ENCODE assay signal across 9 mouse cellular contexts in the genomic region with DNA sequence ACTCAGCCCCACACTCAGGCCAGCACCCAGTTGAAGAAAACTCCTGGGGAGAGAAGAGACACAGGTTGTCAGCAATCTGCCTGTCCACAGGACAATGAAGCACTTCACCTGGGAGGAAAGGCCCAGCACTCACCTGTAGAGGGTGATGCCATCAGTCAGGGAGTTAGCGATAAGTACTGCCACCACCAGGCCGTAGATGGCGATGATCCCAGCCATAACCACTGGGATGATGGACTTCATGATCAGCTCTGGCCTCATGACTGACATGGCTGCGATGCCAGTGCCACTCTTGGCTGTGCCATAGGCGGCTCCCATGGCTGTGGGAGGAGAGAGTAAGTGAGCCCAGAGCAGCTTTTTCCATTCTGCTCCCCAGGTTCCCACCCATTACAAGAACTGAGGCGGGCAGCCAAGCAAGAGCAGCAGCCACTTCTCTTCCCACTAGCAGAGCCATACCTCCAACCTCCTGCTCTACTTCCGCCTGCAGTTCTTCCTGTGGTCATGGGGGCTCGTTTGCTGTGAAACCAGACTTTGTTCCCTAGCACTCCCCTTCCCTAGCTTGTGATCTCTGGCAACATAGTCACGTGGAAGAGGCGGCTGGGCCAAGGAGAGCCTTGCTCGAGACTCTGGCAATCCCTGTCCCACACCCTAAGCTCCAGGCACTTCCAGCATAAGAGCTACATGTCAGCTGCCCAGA. TPM values are rescaled to one million over a fixed set of nuclear protein-coding genes. Genes with fewer than 3 reads are reported as not detected.
A peak's percentile ranks its signal among the peaks of the same experiment; 100 is the strongest.
DNase-seq lines count a peak whose midpoint lies in the region; ATAC-seq lines count a peak whose summit lies in the region.
"Had no signal": no experiment of that assay in that cellular context is flagged by ENCODE, and none has a peak within 500 bp of the region (broad histone marks: within the 10 kb centered on the region; RNA-seq: fewer than 3 reads in every experiment).

No protein-coding gene starts in this region.

- H3K27me3 ChIP-seq in kidney, embryonic 14.5 days (ENCODE audit: control insufficient read depth, insufficient read depth, low read length): no peaks in the 10 kb centered on the region
- H3K27me3 ChIP-seq in intestine, embryonic 16.5 days (replicated peaks; ENCODE audit: control insufficient read depth, insufficient read depth, low read length): no peaks in the 10 kb centered on the region

- H3K4me3 ChIP-seq in kidney, embryonic 14.5 days (ENCODE audit: low read length): no peak overlapping the region
- no peak overlapping the region for H3K4me3 ChIP-seq in intestine, embryonic 16.5 days (ENCODE audit: low read length)

- peaks cover 15% of the 10 kb centered on the region for H3K4me1 ChIP-seq in kidney, embryonic 14.5 days (ENCODE audit: control insufficient read depth, insufficient read depth, low read length)
- peaks cover 19% of the 10 kb centered on the region for H3K4me1 ChIP-seq in intestine, embryonic 16.5 days (ENCODE audit: control insufficient read depth, insufficient read depth, low read length)

- H3K9me3 ChIP-seq in kidney, embryonic 14.5 days (ENCODE audit: control insufficient read depth, low read length): no peaks in the 10 kb centered on the region
- no peaks in the 10 kb centered on the region for H3K9me3 ChIP-seq in intestine, embryonic 16.5 days (ENCODE audit: control insufficient read depth, low read length)

- no peak for ATAC-seq in kidney, embryonic 14.5 days (ENCODE audit: low FRiP score, low TSS enrichment)
- 0 out of 2 replicates have a peak, but pooled peaks have one; percentile 2 for ATAC-seq in intestine, embryonic 16.5 days

- H3K36me3 ChIP-seq in kidney, embryonic 14.5 days (ENCODE audit: control insufficient read depth, insufficient read depth, low read length): peaks cover 25% of the 10 kb centered on the region
- 0 out of 2 replicates have a peak, but pooled peaks cover 6% of the 10 kb centered on the region for H3K36me3 ChIP-seq in intestine, embryonic 16.5 days (ENCODE audit: control insufficient read depth, insufficient read depth, low read length)

- no peak overlapping the region for H3K9ac ChIP-seq in kidney, embryonic 14.5 days (ENCODE audit: low read depth, low read length)
- peak overlapping the region; percentile 19; the same call in 1 of the 2 replicates for H3K9ac ChIP-seq in intestine, embryonic 16.5 days (ENCODE audit: low read depth, low read length)

- H3K27ac ChIP-seq in kidney, embryonic 14.5 days (ENCODE audit: low read depth, low read length): no peak overlapping the region
- H3K27ac ChIP-seq in intestine, embryonic 16.5 days (ENCODE audit: low read length): peak overlapping the region; percentile 65

- peak; percentile 64 for DNase-seq in kidney, adult 18-20 months
- DNase-seq in MN1 (ENCODE audit: low spot score): peak; percentile 38
- DNase-seq in lung, postnatal 25 days (ENCODE audit: low spot score): peak; percentile 39
- DNase-seq in left cerebral cortex, adult 11 months (ENCODE audit: low spot score): no peak
- DNase-seq in adrenal gland, postnatal 14 days: no peak
- DNase-seq in frontal cortex, postnatal 14 days (ENCODE audit: low spot score in 2 of 2): no peak
- DNase-seq: adrenal gland, postnatal 25 days had no signal

- WGBS in kidney, embryonic 14.5 days: 85% methylated on average over 11 of the region's 11 CpGs
- 68% methylated on average over 11 of the region's 11 CpGs for WGBS in intestine, embryonic 16.5 days

- H3K4me2 ChIP-seq in kidney, embryonic 14.5 days (replicated peaks; ENCODE audit: low read depth, low read length): no peak overlapping the region
- H3K4me2 ChIP-seq in intestine, embryonic 16.5 days (ENCODE audit: low read depth, low read length): no peak overlapping the region

RNA-seq across cellular contexts. Expression of a gene that starts 1.1 kb away (rescaled TPM):
- polyA plus RNA-seq in kidney, embryonic 14.5 days (2014; fragmentation: Nextera tagmentation; extraction: Ambion mirVana): 33.0 and 37.5 TPM in 2 replicates
- polyA plus RNA-seq in intestine, embryonic 16.5 days (2015; fragmentation: Nextera tagmentation; extraction: Ambion mirVana): 58.9 and 75.9 TPM in 2 replicates
- total RNA-seq in adrenal gland, postnatal 14 days (2021): 35.8 and 37.2 TPM in 2 replicates

RNA-seq across cellular contexts. Expression of a gene that starts 4.8 kb away (rescaled TPM):
- 528 and 578 TPM in 2 replicates for polyA plus RNA-seq in kidney, embryonic 14.5 days (2014; fragmentation: Nextera tagmentation; extraction: Ambion mirVana)
- 783 and 890 TPM in 2 replicates for polyA plus RNA-seq in intestine, embryonic 16.5 days (2015; fragmentation: Nextera tagmentation; extraction: Ambion mirVana)
- total RNA-seq in adrenal gland, postnatal 14 days (2021): 346 and 376 TPM in 2 replicates

RNA-seq across cellular contexts. Expression of a gene that starts 14.0 kb away (rescaled TPM):
- polyA plus RNA-seq in kidney, embryonic 14.5 days (2014; fragmentation: Nextera tagmentation; extraction: Ambion mirVana): 29.3 and 44.0 TPM in 2 replicates
- polyA plus RNA-seq in intestine, embryonic 16.5 days (2015; fragmentation: Nextera tagmentation; extraction: Ambion mirVana): 35.9 and 36.8 TPM in 2 replicates
- total RNA-seq in adrenal gland, postnatal 14 days (2021): 49.1 and 53.7 TPM in 2 replicates

RNA-seq across cellular contexts. Expression of a gene that starts 40.6 kb away (rescaled TPM):
- 5.0 and 8.2 TPM in 2 replicates for polyA plus RNA-seq in kidney, embryonic 14.5 days (2014; fragmentation: Nextera tagmentation; extraction: Ambion mirVana)
- 5.5 and 6.1 TPM in 2 replicates for polyA plus RNA-seq in intestine, embryonic 16.5 days (2015; fragmentation: Nextera tagmentation; extraction: Ambion mirVana)
- total RNA-seq in adrenal gland, postnatal 14 days (2021): 11.0 and 14.6 TPM in 2 replicates

RNA-seq across cellular contexts. Expression of a gene that starts 44.6 kb away (rescaled TPM):
- 4.6 and 5.3 TPM in 2 replicates for polyA plus RNA-seq in kidney, embryonic 14.5 days (2014; fragmentation: Nextera tagmentation; extraction: Ambion mirVana)
- 3.1 and 3.5 TPM in 2 replicates for polyA plus RNA-seq in intestine, embryonic 16.5 days (2015; fragmentation: Nextera tagmentation; extraction: Ambion mirVana)
- 2.1 and 2.9 TPM in 2 replicates for total RNA-seq in adrenal gland, postnatal 14 days (2021)

Comparison
In these comparisons a context has a peak if more than half of its experiments do, and no peak if none do; other contexts are left out.
1. DNase-seq: peak in kidney, adult 18-20 months (single experiment), MN1 (single experiment) and lung, postnatal 25 days (single experiment); none in left cerebral cortex, adult 11 months (single experiment), adrenal gland, postnatal 14 days (single experiment) and frontal cortex, postnatal 14 days (0 of 2).